Mouse (Mus musculus) CH12.LX (cell line): ENCODE measurements around the gene Prkca.

Experiments
- BHLHE40 ChIP-seq: IDR thresholded peaks from 2 replicates; pipeline ENCODE4 v1.6.1; 2011; ENCODE audit warnings: mild to moderate bottlenecking, low read depth, low read length, improper control_type of control experiment
- CTCF ChIP-seq, 2 experiments: IDR thresholded peaks in 1 of 2; conservative IDR thresholded peaks in 1 of 2; 2 replicates each; pipeline ENCODE4 v1.5.1; 2011 to 2012; ENCODE audit warnings: low read depth in 2 of 2, low read length in 2 of 2, improper control_type of control experiment in 1 of 2, inconsistent platforms in 1 of 2, mild to moderate bottlenecking in 1 of 2, moderate library complexity in 1 of 2
- EP300 ChIP-seq: IDR thresholded peaks from 2 replicates; pipeline ENCODE4 v1.6.1; 2011; ENCODE audit warnings: low read length, improper control_type of control experiment
- IRF4 ChIP-seq: IDR thresholded peaks from 2 replicates; pipeline ENCODE4 v1.6.1; 2014; ENCODE audit warnings: low read depth, mild to moderate bottlenecking, inconsistent platforms, low read length, improper control_type of control experiment
- JUND ChIP-seq: conservative IDR thresholded peaks from 2 replicates; pipeline ENCODE4 v1.6.1; 2011; ENCODE audit warnings: low read depth, low read length, improper control_type of control experiment
- MAZ ChIP-seq: IDR thresholded peaks from 2 replicates; pipeline ENCODE4 v1.6.1; 2012; ENCODE audit warnings: low read depth, mild to moderate bottlenecking, inconsistent platforms, low read length, improper control_type of control experiment, moderate library complexity
- NRF1 ChIP-seq: IDR thresholded peaks from 2 replicates; pipeline ENCODE4 v1.6.1; 2014; ENCODE audit warnings: low read depth, mild to moderate bottlenecking, inconsistent platforms, low read length, improper control_type of control experiment, moderate library complexity
- POLR2A ChIP-seq: IDR thresholded peaks from 2 replicates; pipeline ENCODE4 v1.6.1; 2011; ENCODE audit warnings: low read depth, mild to moderate bottlenecking, improper control_type of control experiment, low read length
- RAD21 ChIP-seq: IDR thresholded peaks from 2 replicates; pipeline ENCODE4 v1.6.1; 2011; ENCODE audit warnings: low read depth, mild to moderate bottlenecking, low read length, improper control_type of control experiment, moderate library complexity
- ZC3H11A ChIP-seq: IDR thresholded peaks from 2 replicates; pipeline ENCODE4 v1.6.1; 2012; ENCODE audit warnings: low read depth, mild to moderate bottlenecking, inconsistent platforms, low read length, improper control_type of control experiment

DNA sequence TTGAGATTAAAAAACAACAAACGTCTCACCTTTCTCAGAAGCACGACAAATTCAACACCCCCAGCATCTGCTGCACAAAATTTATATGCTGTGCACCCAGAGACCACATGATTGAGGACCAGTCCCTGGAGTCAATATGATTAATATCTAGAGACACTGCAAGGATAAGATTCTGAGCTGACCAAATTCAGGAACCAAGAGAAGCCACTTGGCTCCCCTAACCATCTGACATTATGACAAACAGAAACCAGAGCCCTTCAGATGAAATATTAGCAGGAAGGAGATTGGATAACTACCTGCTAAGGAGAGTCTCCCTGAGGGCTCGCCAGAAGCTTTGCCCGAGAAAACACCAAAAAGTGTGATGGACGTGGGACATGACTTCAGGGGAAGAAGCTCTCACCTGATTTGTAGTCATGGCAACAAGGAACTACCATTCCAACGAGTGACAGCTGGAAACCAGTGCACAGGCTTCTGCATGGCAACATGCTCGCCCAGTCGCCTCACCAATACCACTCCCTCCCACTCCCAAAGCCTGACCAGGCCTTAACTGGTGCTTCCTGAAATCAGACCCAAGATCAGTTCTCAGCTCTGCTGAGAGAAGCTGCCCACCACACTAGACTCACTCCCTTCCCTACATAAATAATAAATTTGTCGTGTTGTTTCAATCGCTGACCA lies 106.8 kb downstream of the Prkca start:
- TF ChIP-seq CTCF (conservative IDR thresholded peaks at IDR 0.05 in 1 of 2, IDR thresholded peaks at IDR 0.05 in 1 of 2; ENCODE audit: low read depth in 2 of 2, low read length in 2 of 2): no peak
- peak; percentile 69 for TF ChIP-seq JUND
- peak; percentile 56; the same call in 1 of the 2 replicates for TF ChIP-seq MAZ
- TF ChIP-seq BHLHE40: peak; percentile 67
- TF ChIP-seq NRF1: no peak
- TF ChIP-seq IRF4: peak; percentile 90
- TF ChIP-seq POLR2A: no peak
- no peak for TF ChIP-seq ZC3H11A
- TF ChIP-seq EP300: peak; percentile 84
- no peak for TF ChIP-seq RAD21
